Mouse (Mus musculus) embryonic facial prominence, embryonic 12.5 days (tissue): ENCODE measurements at regions not wholly inside any gene's neighbourhood (a gene's known extent, or its start where the extent isn't known, plus 50 kb on each side); places are given as distances from the start of the nearest gene placed in this dataset.

Experiments
- ATAC-seq: fragments of 200-750 bp; cut with Nextera tagmentation; 2 replicates; pipeline ENCODE4 v1.8.0; 2017; ENCODE audit not compliant: insufficient number of reproducible peaks, insufficient read depth, low FRiP score, low TSS enrichment
- H3K27ac ChIP-seq: fragments of 300-500 bp; sonication (generic); 2 replicates; pipeline ENCODE4 v1.5.1; 2016; ENCODE audit warnings: mild to moderate bottlenecking
- H3K27me3 ChIP-seq: fragments of 300-500 bp; sonication (generic); 2 replicates; pipeline ENCODE4 v1.6.1; 2016; ENCODE audit warnings: mild to moderate bottlenecking, moderate library complexity
- H3K36me3 ChIP-seq: fragments of 300-500 bp; sonication (generic); 2 replicates; pipeline ENCODE4 v1.6.1; 2016; ENCODE audit warnings: mild to moderate bottlenecking
- H3K4me1 ChIP-seq: fragments of 300-500 bp; sonication (generic); 2 replicates; pipeline ENCODE4 v1.6.1; 2016
- H3K4me2 ChIP-seq: fragments of 300-500 bp; sonication (generic); replicated peaks from 2 replicates; pipeline ENCODE4 v1.6.1; 2016; ENCODE audit warnings: mild to moderate bottlenecking, moderate library complexity
- H3K4me3 ChIP-seq: fragments of 300-500 bp; sonication (generic); 2 replicates; pipeline ENCODE4 v1.5.1; 2016; ENCODE audit warnings: mild to moderate bottlenecking
- H3K9ac ChIP-seq: fragments of 300-500 bp; sonication (generic); 2 replicates; pipeline ENCODE4 v1.6.1; 2016; ENCODE audit warnings: mild to moderate bottlenecking, moderate library complexity
- H3K9me3 ChIP-seq: fragments of 300-500 bp; sonication (generic); 2 replicates; pipeline ENCODE4 v1.6.1; 2016; ENCODE audit warnings: mild to moderate bottlenecking, moderate library complexity
- WGBS: fragments of 180-500 bp; shearing (Covaris S2); methylation state at CpG from one replicate; pipeline ENCODE4 v1.1.7; 2016; 5-methylcytosine and 5-hydroxymethylcytosine counted together

DNA sequence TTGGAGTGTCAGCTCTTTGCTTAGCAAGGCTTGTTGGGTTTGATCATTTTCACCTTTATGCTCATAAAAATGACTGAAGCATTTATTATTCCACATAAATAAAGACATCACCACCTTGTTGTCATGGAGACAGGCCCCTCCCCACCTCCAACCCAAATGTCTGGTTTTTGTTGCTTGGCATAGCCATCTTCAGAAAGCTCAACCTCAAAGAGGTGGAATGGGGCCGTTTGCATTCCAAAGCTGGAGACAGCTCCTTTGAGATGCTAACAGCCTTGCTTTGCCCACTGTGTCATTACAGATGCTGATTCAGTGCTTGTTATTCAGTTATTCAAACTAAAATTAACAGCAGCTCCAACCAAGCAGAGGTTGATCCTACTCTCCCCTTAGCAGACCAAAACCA is 51.9 kb upstream of the Lgalsl start:
- H3K36me3 ChIP-seq, result no peaks in the 10 kb centered on the region
- no peaks in the 10 kb centered on the region for H3K27me3 ChIP-seq
- H3K9ac ChIP-seq, result no peak overlapping the region
- 49% methylated on average over 1 of the region's 1 CpGs for WGBS
- H3K4me3 ChIP-seq, result no peak overlapping the region
- H3K4me2 ChIP-seq, result no peak overlapping the region
- H3K4me1 ChIP-seq, result 0 out of 2 replicates have a peak, but pooled peaks cover 4% of the 10 kb centered on the region
- H3K27ac ChIP-seq, result no peak overlapping the region
- no peak for ATAC-seq
- no peaks in the 10 kb centered on the region for H3K9me3 ChIP-seq

DNA sequence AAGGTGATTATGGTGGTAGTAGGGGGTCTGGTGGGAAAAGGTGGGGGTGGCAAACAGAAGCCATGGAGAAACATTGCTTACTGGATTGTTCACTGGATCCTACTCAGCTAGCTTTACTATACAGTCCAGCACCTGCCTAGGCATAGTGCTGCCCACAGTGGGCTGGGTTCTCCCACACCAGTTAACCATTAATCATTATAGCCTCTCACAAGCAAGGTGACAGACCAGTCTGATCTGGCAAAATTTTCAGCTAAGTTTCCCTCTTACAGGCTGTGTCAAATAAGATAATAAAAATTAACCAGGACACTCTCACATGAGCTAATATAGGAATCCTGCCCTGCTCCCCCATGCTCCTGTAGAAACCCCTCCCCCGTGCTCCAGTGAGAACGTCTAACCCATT is 53.1 kb upstream of the Lgalsl start:
- Histone ChIP-seq H3K4me2 (no peak overlapping the region), H3K27me3 (no peaks in the 10 kb centered on the region), H3K9me3 (no peaks in the 10 kb centered on the region), H3K4me3 (no peak overlapping the region), H3K36me3 (no peaks in the 10 kb centered on the region), H3K4me1 (no peaks in the 10 kb centered on the region), H3K27ac (no peak overlapping the region), H3K9ac (no peak overlapping the region)
- ATAC-seq, result no peak
- WGBS, result 83% methylated on average over 2 of the region's 2 CpGs

- Histone ChIP-seq H3K9me3 (no peaks in the 10 kb centered on the region), H3K4me2 (no peak overlapping the region), H3K4me1 (no peaks in the 10 kb centered on the region), H3K4me3 (no peak overlapping the region), H3K27ac (no peak overlapping the region), H3K27me3 (no peaks in the 10 kb centered on the region), H3K36me3 (no peaks in the 10 kb centered on the region), H3K9ac (no peak overlapping the region)
- 76% methylated on average over 2 of the region's 2 CpGs for WGBS
- no peak for ATAC-seq
Measured at GRCm38 (mm10) chr11:20887044-20887443, 56.2 kb upstream of the Lgalsl start.

DNA sequence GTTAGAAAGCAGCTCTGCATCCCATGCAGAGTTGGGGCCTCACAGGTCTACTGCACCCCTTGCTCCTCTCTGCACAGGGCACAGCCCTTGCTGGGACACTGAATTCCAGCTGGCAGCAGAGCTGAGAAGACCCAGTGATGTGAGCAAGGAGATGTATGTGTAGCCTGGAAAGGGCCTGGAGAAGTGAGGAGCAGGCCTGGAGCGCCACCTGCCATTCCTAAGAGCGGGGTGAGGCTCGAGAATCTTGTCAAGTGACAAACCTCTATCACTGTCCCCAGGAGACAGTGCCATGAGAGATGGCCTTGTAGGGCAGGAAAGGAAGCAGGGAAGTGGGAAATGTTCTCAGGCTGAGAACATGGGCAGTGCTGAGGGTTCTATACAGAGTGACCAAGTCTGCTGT is 59.6 kb upstream of the Lgalsl start:
- H3K36me3 ChIP-seq, result no peaks in the 10 kb centered on the region
- WGBS, result 71% methylated on average over 3 of the region's 3 CpGs

GRCm38 (mm10) chr11:20891711-20892110 is 60.9 kb upstream of the Lgalsl start:
- H3K4me2 ChIP-seq, result no peak overlapping the region
- no peaks in the 10 kb centered on the region for H3K9me3 ChIP-seq
- WGBS, result 78% methylated on average over 10 of the region's 10 CpGs
- ATAC-seq, result no peak
- no peak overlapping the region for H3K4me3 ChIP-seq
- H3K36me3 ChIP-seq, result no peaks in the 10 kb centered on the region
- no peak overlapping the region for H3K9ac ChIP-seq
- H3K4me1 ChIP-seq, result peaks cover 8% of the 10 kb centered on the region
- H3K27ac ChIP-seq, result no peak overlapping the region
- no peaks in the 10 kb centered on the region for H3K27me3 ChIP-seq

More for the DNA sequence above, 59.6 kb upstream of the Lgalsl start:
- Histone ChIP-seq H3K27ac (no peak overlapping the region), H3K27me3 (no peaks in the 10 kb centered on the region), H3K4me1 (no peaks in the 10 kb centered on the region), H3K9ac (no peak overlapping the region), H3K4me2 (no peak overlapping the region), H3K4me3 (no peak overlapping the region), H3K9me3 (no peaks in the 10 kb centered on the region)
- no peak for ATAC-seq

- WGBS, result 43% methylated on average over 11 of the region's 11 CpGs
- no peak overlapping the region for H3K4me2 ChIP-seq
- peaks cover 13% of the 10 kb centered on the region for H3K4me1 ChIP-seq
- H3K4me3 ChIP-seq, result no peak overlapping the region
- no peaks in the 10 kb centered on the region for H3K9me3 ChIP-seq
- no peak overlapping the region for H3K9ac ChIP-seq
- no peaks in the 10 kb centered on the region for H3K36me3 ChIP-seq
- peak; percentile 65; the same call in 1 of the 2 replicates for ATAC-seq
- H3K27me3 ChIP-seq, result no peaks in the 10 kb centered on the region
- no peak overlapping the region for H3K27ac ChIP-seq
Measured at GRCm38 (mm10) chr11:20896277-20897123, 65.6 kb upstream of the Lgalsl start.

- Histone ChIP-seq H3K27ac (no peak overlapping the region), H3K4me2 (no peak overlapping the region), H3K9ac (no peak overlapping the region), H3K27me3 (no peaks in the 10 kb centered on the region), H3K4me1 (peaks cover 13% of the 10 kb centered on the region), H3K9me3 (no peaks in the 10 kb centered on the region), H3K36me3 (no peaks in the 10 kb centered on the region), H3K4me3 (no peak overlapping the region)
- no peak for ATAC-seq
- 89% methylated on average over 7 of the region's 7 CpGs for WGBS
Measured at GRCm38 (mm10) chr11:20897468-20897867, 66.6 kb upstream of the Lgalsl start.

DNA sequence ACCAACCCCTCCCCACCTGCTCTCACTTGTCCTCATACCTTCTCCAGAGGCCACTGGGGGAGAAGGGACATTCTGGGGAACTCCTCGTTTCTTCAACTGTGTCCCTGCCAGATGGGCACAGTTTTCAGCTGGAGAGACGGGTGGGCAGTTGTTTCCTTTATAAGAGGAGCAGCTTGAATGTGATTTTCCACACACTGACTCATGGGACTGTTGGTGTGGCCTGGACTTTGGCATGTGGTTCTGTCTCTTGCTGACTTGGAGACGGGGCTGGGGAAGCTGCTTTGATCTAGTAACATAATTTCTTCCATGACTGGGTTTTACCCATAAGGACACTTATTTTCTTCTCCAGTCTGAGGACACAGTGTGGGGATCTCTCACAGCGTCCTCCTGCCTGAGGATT is 67.7 kb upstream of the Lgalsl start:
- ATAC-seq, result no peak
- H3K27ac ChIP-seq, result no peak overlapping the region
- no peaks in the 10 kb centered on the region for H3K36me3 ChIP-seq
- H3K9me3 ChIP-seq, result no peaks in the 10 kb centered on the region
- H3K27me3 ChIP-seq, result no peaks in the 10 kb centered on the region
- H3K4me2 ChIP-seq, result no peak overlapping the region
- no peak overlapping the region for H3K9ac ChIP-seq
- H3K4me3 ChIP-seq, result no peak overlapping the region
- WGBS, result 51% methylated on average over 4 of the region's 4 CpGs
- H3K4me1 ChIP-seq, result peaks cover 16% of the 10 kb centered on the region

DNA sequence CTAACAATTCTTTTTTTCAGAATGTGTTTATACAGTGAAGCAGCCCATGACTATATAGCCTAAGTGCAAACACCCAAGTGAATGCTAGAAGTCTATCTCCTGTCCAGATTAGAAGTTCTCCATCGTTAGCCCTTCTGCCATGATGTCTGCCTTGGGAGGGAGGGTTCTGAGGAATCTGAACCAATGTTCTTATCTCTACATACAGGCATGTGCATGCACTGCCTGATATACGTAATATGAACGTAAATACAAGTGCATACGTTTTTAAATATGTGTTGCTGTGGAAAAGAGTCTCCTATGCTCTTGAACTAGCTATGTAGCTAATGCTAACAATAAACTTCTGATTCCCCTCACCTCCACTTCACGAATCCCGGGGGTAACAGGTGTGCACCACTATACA is 68.9 kb upstream of the Lgalsl start:
- 90% methylated on average over 6 of the region's 6 CpGs for WGBS
- Histone ChIP-seq H3K9me3 (no peaks in the 10 kb centered on the region), H3K36me3 (no peaks in the 10 kb centered on the region), H3K27me3 (no peaks in the 10 kb centered on the region), H3K4me2 (no peak overlapping the region), H3K4me1 (peaks cover 16% of the 10 kb centered on the region), H3K4me3 (no peak overlapping the region), H3K27ac (no peak overlapping the region), H3K9ac (no peak overlapping the region)
- no peak for ATAC-seq

- 59% methylated on average over 2 of the region's 2 CpGs for WGBS
- H3K27ac ChIP-seq, result no peak overlapping the region
- no peaks in the 10 kb centered on the region for H3K27me3 ChIP-seq
- H3K4me2 ChIP-seq, result no peak overlapping the region
- H3K4me3 ChIP-seq, result no peak overlapping the region
- ATAC-seq, result no peak
- H3K36me3 ChIP-seq, result no peaks in the 10 kb centered on the region
- H3K9ac ChIP-seq, result no peak overlapping the region
- H3K9me3 ChIP-seq, result no peaks in the 10 kb centered on the region
- H3K4me1 ChIP-seq, result 0 out of 2 replicates have a peak, but pooled peaks cover 9% of the 10 kb centered on the region
Measured at GRCm38 (mm10) chr11:20902001-20902400, 71.1 kb upstream of the Lgalsl start.

GRCm38 (mm10) chr11:20902910-20903309 is 72.1 kb upstream of the Lgalsl start:
- H3K36me3 ChIP-seq, result no peaks in the 10 kb centered on the region
- no peak overlapping the region for H3K9ac ChIP-seq
- no peaks in the 10 kb centered on the region for H3K27me3 ChIP-seq
- no peak for ATAC-seq
- 0 out of 2 replicates have a peak, but pooled peaks cover 9% of the 10 kb centered on the region for H3K4me1 ChIP-seq
- H3K27ac ChIP-seq, result no peak overlapping the region
- 42% methylated on average over 8 of the region's 8 CpGs for WGBS
- H3K4me2 ChIP-seq, result no peak overlapping the region
- no peaks in the 10 kb centered on the region for H3K9me3 ChIP-seq
- no peak overlapping the region for H3K4me3 ChIP-seq

GRCm38 (mm10) chr11:20907996-20908395 is 77.1 kb upstream of the Lgalsl start:
- H3K4me1 ChIP-seq, result 0 out of 2 replicates have a peak, but pooled peaks cover under 1% of the 10 kb centered on the region
- H3K4me3 ChIP-seq, result no peak overlapping the region
- no peaks in the 10 kb centered on the region for H3K36me3 ChIP-seq
- no peak for ATAC-seq
- no peak overlapping the region for H3K4me2 ChIP-seq
- no peaks in the 10 kb centered on the region for H3K9me3 ChIP-seq
- H3K27me3 ChIP-seq, result no peaks in the 10 kb centered on the region
- WGBS, result 41% methylated on average over 3 of the region's 3 CpGs
- no peak overlapping the region for H3K9ac ChIP-seq
- H3K27ac ChIP-seq, result no peak overlapping the region
